ENCODE assay signal across 8 mouse cellular contexts in genomic region chr8:120549922-120550321, GRCm38 (mm10). TPM values are rescaled to one million over a fixed set of nuclear protein-coding genes. Genes with fewer than 3 reads are reported as not detected.
DNase-seq lines count a peak whose midpoint lies in the region; ATAC-seq lines count a peak whose summit lies in the region.

No protein-coding gene starts in this region.

- H3K27me3 ChIP-seq in lung, embryonic 15.5 days = no peaks in the 10 kb centered on the region
- no peaks in the 10 kb centered on the region for H3K27me3 ChIP-seq in intestine, embryonic 16.5 days (replicated peaks; ENCODE audit: control insufficient read depth, insufficient read depth, low read length)

- no peak overlapping the region for H3K9ac ChIP-seq in lung, embryonic 15.5 days
- H3K9ac ChIP-seq in intestine, embryonic 16.5 days (ENCODE audit: low read depth, low read length) = peak overlapping the region; percentile 60

- H3K4me2 ChIP-seq in lung, embryonic 15.5 days = peak overlapping the region; percentile 25; the same call in 1 of the 2 replicates
- H3K4me2 ChIP-seq in intestine, embryonic 16.5 days (ENCODE audit: low read depth, low read length) = peak overlapping the region; percentile 30; the same call in 1 of the 2 replicates

- peaks cover 58% of the 10 kb centered on the region for H3K4me1 ChIP-seq in lung, embryonic 15.5 days
- peaks cover 60% of the 10 kb centered on the region for H3K4me1 ChIP-seq in intestine, embryonic 16.5 days (ENCODE audit: control insufficient read depth, insufficient read depth, low read length)

- H3K4me3 ChIP-seq in lung, embryonic 15.5 days = no peak overlapping the region
- no peak overlapping the region for H3K4me3 ChIP-seq in intestine, embryonic 16.5 days (ENCODE audit: low read length)

- H3K9me3 ChIP-seq in lung, embryonic 15.5 days = no peaks in the 10 kb centered on the region
- H3K9me3 ChIP-seq in intestine, embryonic 16.5 days (ENCODE audit: control insufficient read depth, low read length) = no peaks in the 10 kb centered on the region

- H3K36me3 ChIP-seq in lung, embryonic 15.5 days = peaks cover 7% of the 10 kb centered on the region; the same call in 1 of the 2 replicates
- H3K36me3 ChIP-seq in intestine, embryonic 16.5 days (ENCODE audit: control insufficient read depth, insufficient read depth, low read length) = no peaks in the 10 kb centered on the region

- WGBS in lung, embryonic 15.5 days = 44% methylated on average over 11 of the region's 11 CpGs
- WGBS in intestine, embryonic 16.5 days = 31% methylated on average over 11 of the region's 11 CpGs

- ATAC-seq in lung, embryonic 15.5 days (ENCODE audit: borderline replicate concordance, extremely low read depth, low FRiP score, low TSS enrichment) = no peak
- no peak for ATAC-seq in intestine, embryonic 16.5 days

- no peak overlapping the region for H3K27ac ChIP-seq in lung, embryonic 15.5 days
- H3K27ac ChIP-seq in intestine, embryonic 16.5 days (ENCODE audit: low read length) = peak overlapping the region; percentile 63

- peak; percentile 50 to 59 for DNase-seq in cerebellum, postnatal 25 days
- DNase-seq in cerebellum, postnatal 4 days (ENCODE audit: low spot score in 2 of 2) = no peak
- DNase-seq in lung, postnatal 14 days = no peak
- peak; percentile 84 for DNase-seq in retina, postnatal 1 day
- no peak for DNase-seq in spleen, adult 18-20 months
- DNase-seq in urinary bladder, postnatal 36 days (ENCODE audit: low spot score in 2 of 2) = no peak

RNA-seq across cellular contexts. Expression of gene Gins2, which starts 39.2 kb away (rescaled TPM):
- polyA plus RNA-seq in lung, embryonic 15.5 days (2015; fragmentation: Nextera tagmentation; extraction: Ambion mirVana) = 117 and 124 TPM in 2 replicates
- polyA plus RNA-seq in intestine, embryonic 16.5 days (2015; fragmentation: Nextera tagmentation; extraction: Ambion mirVana) = 75.1 and 87.5 TPM in 2 replicates

Comparison
In these comparisons a context has a peak if more than half of its experiments do, and no peak if none do; other contexts are left out.
1. DNase-seq: peak in cerebellum, postnatal 25 days (2 of 2) and retina, postnatal 1 day (single experiment); none in cerebellum, postnatal 4 days (0 of 2), lung, postnatal 14 days (single experiment), spleen, adult 18-20 months (0 of 2) and urinary bladder, postnatal 36 days (0 of 2).